8 mouse cellular contexts compared by ENCODE assay signal in the genomic region with DNA sequence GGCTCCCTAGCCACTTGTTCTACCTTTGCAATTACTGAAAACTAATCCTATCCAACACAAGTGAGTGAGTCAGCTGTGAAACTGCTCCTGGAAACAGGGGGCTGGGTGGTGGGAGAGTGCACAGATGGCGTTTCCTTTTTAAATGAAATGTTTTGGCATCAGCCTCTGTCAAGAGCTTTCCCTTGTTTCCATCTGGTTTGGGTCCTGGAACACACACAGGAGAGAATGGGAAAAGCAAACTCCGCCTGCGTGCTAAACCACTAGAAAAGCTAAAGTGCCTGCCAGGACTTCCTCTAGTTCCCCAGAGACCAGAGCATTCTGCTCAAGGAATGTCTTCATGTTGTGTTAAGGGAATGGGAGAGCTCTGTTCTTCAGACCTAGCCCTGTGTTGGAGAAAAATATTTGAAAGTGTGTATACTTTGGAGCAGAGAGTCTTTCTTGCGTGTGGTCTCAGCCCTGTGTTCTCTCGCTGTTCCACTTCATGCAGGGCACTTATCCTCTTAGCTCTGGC.
A peak's percentile ranks its signal among the peaks of the same experiment; 100 is the strongest.
DNase-seq lines count a peak whose midpoint lies in the region; ATAC-seq and TF ChIP-seq lines count a peak whose summit lies in the region.

No protein-coding gene starts in this region.

- H3K27ac ChIP-seq in forebrain, embryonic 12.5 days: no peak overlapping the region
- no peak overlapping the region for H3K27ac ChIP-seq in forebrain, embryonic 11.5 days (ENCODE audit: low read depth, low read length)
- H3K27ac ChIP-seq in embryonic facial prominence, embryonic 12.5 days: no peak overlapping the region
- H3K27ac ChIP-seq in heart, embryonic 14.5 days (replicated peaks in 1 of 2; ENCODE audit: control insufficient read depth in 1 of 2, insufficient read depth in 1 of 2, low read depth in 2 of 2, low read length in 2 of 2): peak overlapping the region; percentile 48 to 61; a peak in 3 of 4 replicates
- peak overlapping the region; percentile 65 for H3K27ac ChIP-seq in left cerebral cortex, adult 2 months
- H3K27ac ChIP-seq in neural tube, embryonic 15.5 days (replicated peaks): peak overlapping the region; percentile 41

- no peaks in the 10 kb centered on the region for H3K36me3 ChIP-seq in forebrain, embryonic 12.5 days (replicated peaks)
- no peaks in the 10 kb centered on the region for H3K36me3 ChIP-seq in forebrain, embryonic 11.5 days (ENCODE audit: control insufficient read depth, insufficient read depth, low read length)
- H3K36me3 ChIP-seq in embryonic facial prominence, embryonic 12.5 days: no peaks in the 10 kb centered on the region
- H3K36me3 ChIP-seq in heart, embryonic 14.5 days (ENCODE audit: control insufficient read depth, insufficient read depth, low read length): no peaks in the 10 kb centered on the region
- no peaks in the 10 kb centered on the region for H3K36me3 ChIP-seq in neural tube, embryonic 15.5 days

- no peak for TF ChIP-seq CTCF in left cerebral cortex, adult 2 months (IDR thresholded peaks at IDR 0.05)

- no peak overlapping the region for H3K4me3 ChIP-seq in forebrain, embryonic 12.5 days (replicated peaks)
- H3K4me3 ChIP-seq in forebrain, embryonic 11.5 days (ENCODE audit: low read depth, low read length): no peak overlapping the region
- no peak overlapping the region for H3K4me3 ChIP-seq in embryonic facial prominence, embryonic 12.5 days
- H3K4me3 ChIP-seq in heart, embryonic 14.5 days (ENCODE audit: control insufficient read depth in 1 of 2, insufficient read depth in 1 of 2, low read depth in 1 of 2, low read length in 2 of 2): no peak overlapping the region
- H3K4me3 ChIP-seq in left cerebral cortex, adult 2 months: no peak overlapping the region
- H3K4me3 ChIP-seq in neural tube, embryonic 15.5 days (replicated peaks): no peak overlapping the region

- H3K4me2 ChIP-seq in forebrain, embryonic 12.5 days: no peak overlapping the region
- H3K4me2 ChIP-seq in forebrain, embryonic 11.5 days (ENCODE audit: low read depth, low read length, severe bottlenecking): no peak overlapping the region
- no peak overlapping the region for H3K4me2 ChIP-seq in embryonic facial prominence, embryonic 12.5 days (replicated peaks)
- H3K4me2 ChIP-seq in heart, embryonic 14.5 days (ENCODE audit: low read length): no peak overlapping the region; the same call in 1 of the 2 replicates
- no peak overlapping the region for H3K4me2 ChIP-seq in neural tube, embryonic 15.5 days

- intact Hi-C loops in left cerebral cortex, adult 2 months (cut with DNase I): loop anchor here (1.0 to 10.0 kb wide), 4 partner anchors 43 to 162 kb away; a partner anchor contains a TSS

- H3K4me1 ChIP-seq in forebrain, embryonic 12.5 days: peaks cover 2% of the 10 kb centered on the region; the same call in 1 of the 2 replicates
- no peaks in the 10 kb centered on the region for H3K4me1 ChIP-seq in forebrain, embryonic 11.5 days (replicated peaks; ENCODE audit: control insufficient read depth, insufficient read depth, low read length)
- peaks cover 8% of the 10 kb centered on the region; the same call in 1 of the 2 replicates for H3K4me1 ChIP-seq in embryonic facial prominence, embryonic 12.5 days
- peaks cover 2 to 13% of the 10 kb centered on the region in 2 experiments for H3K4me1 ChIP-seq in heart, embryonic 14.5 days (ENCODE audit: control insufficient read depth in 2 of 2, insufficient read depth in 2 of 2, low read length in 2 of 2)
- H3K4me1 ChIP-seq in neural tube, embryonic 15.5 days: peaks cover 17% of the 10 kb centered on the region

- no peak for DNase-seq in forebrain, embryonic 11.5 days (ENCODE audit: low spot score)
- peak; percentile 69 to 77 for DNase-seq in left cerebral cortex, adult 2 months (ENCODE audit: extremely low spot score in 1 of 2, low spot score in 2 of 2)

- no peak overlapping the region for H3K9ac ChIP-seq in forebrain, embryonic 12.5 days
- H3K9ac ChIP-seq in forebrain, embryonic 11.5 days (ENCODE audit: low read length): no peak overlapping the region
- H3K9ac ChIP-seq in embryonic facial prominence, embryonic 12.5 days: no peak overlapping the region
- H3K9ac ChIP-seq in heart, embryonic 14.5 days (ENCODE audit: low read length): no peak overlapping the region
- H3K9ac ChIP-seq in neural tube, embryonic 15.5 days (replicated peaks): no peak overlapping the region

- H3K9me3 ChIP-seq in forebrain, embryonic 12.5 days: no peaks in the 10 kb centered on the region
- H3K9me3 ChIP-seq in forebrain, embryonic 11.5 days (ENCODE audit: control insufficient read depth, low read length): no peaks in the 10 kb centered on the region
- H3K9me3 ChIP-seq in embryonic facial prominence, embryonic 12.5 days: no peaks in the 10 kb centered on the region
- no peaks in the 10 kb centered on the region for H3K9me3 ChIP-seq in heart, embryonic 14.5 days (ENCODE audit: control insufficient read depth, low read length)
- no peaks in the 10 kb centered on the region for H3K9me3 ChIP-seq in neural tube, embryonic 15.5 days (replicated peaks)

- WGBS in forebrain, embryonic 12.5 days: 54% methylated on average over 5 of the region's 5 CpGs
- WGBS in forebrain, embryonic 11.5 days: 65% methylated on average over 5 of the region's 5 CpGs
- WGBS in embryonic facial prominence, embryonic 12.5 days: 49% methylated on average over 5 of the region's 5 CpGs
- 39% methylated on average over 5 of the region's 5 CpGs for WGBS in heart, embryonic 14.5 days
- 60% methylated on average over 5 of the region's 5 CpGs for WGBS in neural tube, embryonic 15.5 days

- H3K27me3 ChIP-seq in forebrain, embryonic 12.5 days: no peaks in the 10 kb centered on the region
- H3K27me3 ChIP-seq in forebrain, embryonic 11.5 days (ENCODE audit: control insufficient read depth, insufficient read depth, low read length): no peaks in the 10 kb centered on the region
- no peaks in the 10 kb centered on the region for H3K27me3 ChIP-seq in embryonic facial prominence, embryonic 12.5 days
- no peaks in the 10 kb centered on the region for H3K27me3 ChIP-seq in heart, embryonic 14.5 days (ENCODE audit: control insufficient read depth, insufficient read depth, low read length)
- H3K27me3 ChIP-seq in neural tube, embryonic 15.5 days (replicated peaks): no peaks in the 10 kb centered on the region

- peak; percentile 36; the same call in 1 of the 2 replicates for ATAC-seq in forebrain, embryonic 12.5 days (ENCODE audit: low FRiP score)
- no peak for ATAC-seq in forebrain, embryonic 11.5 days (replicated peaks; ENCODE audit: low FRiP score)
- peak; percentile 77; the same call in 1 of the 2 replicates for ATAC-seq in embryonic facial prominence, embryonic 12.5 days (ENCODE audit: insufficient number of reproducible peaks, insufficient read depth, low FRiP score, low TSS enrichment)
- peak; percentile 69 for ATAC-seq in heart, embryonic 14.5 days (ENCODE audit: insufficient number of reproducible peaks, insufficient read depth, low FRiP score, low read depth)
- peak; percentile 63; the same call in 1 of the 2 replicates for ATAC-seq in neural tube, embryonic 15.5 days (ENCODE audit: low FRiP score)
- no peak for ATAC-seq in megakaryocyte-erythroid progenitor cell, adult 5-6 weeks (replicated peaks; ENCODE audit: low FRiP score, low TSS enrichment, poor library complexity, severe bottlenecking)
- no peak for ATAC-seq in cerebellum, adult (ENCODE audit: insufficient number of reproducible peaks, low FRiP score, low TSS enrichment)

Comparison
In these comparisons a context has a peak if more than half of its experiments do, and no peak if none do; other contexts are left out.
1. ATAC-seq: peak in forebrain, embryonic 12.5 days (single experiment), embryonic facial prominence, embryonic 12.5 days (single experiment), heart, embryonic 14.5 days (single experiment) and neural tube, embryonic 15.5 days (single experiment); none in forebrain, embryonic 11.5 days (single experiment), megakaryocyte-erythroid progenitor cell, adult 5-6 weeks (single experiment) and cerebellum, adult (single experiment).
2. H3K27ac ChIP-seq: peak in heart, embryonic 14.5 days (2 of 2), left cerebral cortex, adult 2 months (single experiment) and neural tube, embryonic 15.5 days (single experiment); none in forebrain, embryonic 12.5 days (single experiment), forebrain, embryonic 11.5 days (single experiment) and embryonic facial prominence, embryonic 12.5 days (single experiment).